Mouse (Mus musculus): ENCODE measurements around the gene Fbxo46.
"Not testable (repeated sequence)": the region's sequence is repeated elsewhere in the genome, so short reads cannot be mapped to it uniquely, and the experiment has no call there.

DNA sequence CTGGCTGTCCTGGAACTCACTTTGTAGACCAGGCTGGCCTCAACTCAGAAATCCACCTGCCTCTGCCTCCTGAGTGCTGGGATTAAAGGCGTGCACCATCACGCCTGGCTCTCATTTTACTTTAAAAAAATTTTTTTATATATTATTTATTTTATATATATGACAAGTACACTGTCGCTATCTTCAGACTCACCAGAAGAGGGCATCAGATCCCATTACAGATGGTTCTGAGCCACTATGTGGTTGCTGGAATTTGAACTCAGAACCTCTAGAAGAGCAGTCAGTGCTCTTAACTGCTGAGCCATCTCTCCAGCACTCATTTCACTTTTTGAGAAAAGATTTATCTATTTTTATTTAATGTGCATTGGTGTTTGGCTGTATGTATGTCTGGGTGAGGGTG, 48.6 kb upstream of the Fbxo46 start:
- peak; percentile 46 for TF ChIP-seq CTCF (IDR thresholded peaks at IDR 0.05; ENCODE audit: low read depth)
- not testable (repeated sequence) for TF ChIP-seq EP300 (IDR thresholded peaks at IDR 0.05; ENCODE audit: low read depth)
